Mouse (Mus musculus) 3134 (cell line): Measurements from ENCODE around the gene Camta2.

ENCODE experiments used
- DNase-seq: peaks from one replicate; pipeline ENCODE4 v3.0.0-alpha.2; 2011; ENCODE audit warnings: low spot score; ENCODE audit not compliant: insufficient read length; ENCODE audit errors: extremely low read depth

Gene Camta2

DNA sequence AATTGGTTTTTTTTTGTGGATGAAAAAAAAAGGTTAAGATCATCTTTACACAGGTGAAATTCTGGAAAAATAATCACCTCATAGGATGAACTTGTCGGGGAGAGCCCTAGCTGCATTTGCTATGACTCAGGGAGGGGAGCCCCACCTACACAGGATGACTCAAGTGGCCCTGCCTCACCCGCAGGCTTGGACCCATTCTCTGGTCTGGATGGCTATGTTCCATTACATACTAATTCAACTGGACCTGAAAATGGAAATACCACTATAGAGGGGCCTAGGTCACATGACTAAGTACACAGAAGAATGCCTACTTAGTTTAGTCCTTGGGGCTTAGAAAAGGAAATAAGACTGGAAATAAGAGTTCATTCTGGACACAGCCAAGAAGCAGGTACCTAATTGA is 36.5 kb downstream of the Camta2 start:
- peak; percentile 71 for DNase-seq

DNA sequence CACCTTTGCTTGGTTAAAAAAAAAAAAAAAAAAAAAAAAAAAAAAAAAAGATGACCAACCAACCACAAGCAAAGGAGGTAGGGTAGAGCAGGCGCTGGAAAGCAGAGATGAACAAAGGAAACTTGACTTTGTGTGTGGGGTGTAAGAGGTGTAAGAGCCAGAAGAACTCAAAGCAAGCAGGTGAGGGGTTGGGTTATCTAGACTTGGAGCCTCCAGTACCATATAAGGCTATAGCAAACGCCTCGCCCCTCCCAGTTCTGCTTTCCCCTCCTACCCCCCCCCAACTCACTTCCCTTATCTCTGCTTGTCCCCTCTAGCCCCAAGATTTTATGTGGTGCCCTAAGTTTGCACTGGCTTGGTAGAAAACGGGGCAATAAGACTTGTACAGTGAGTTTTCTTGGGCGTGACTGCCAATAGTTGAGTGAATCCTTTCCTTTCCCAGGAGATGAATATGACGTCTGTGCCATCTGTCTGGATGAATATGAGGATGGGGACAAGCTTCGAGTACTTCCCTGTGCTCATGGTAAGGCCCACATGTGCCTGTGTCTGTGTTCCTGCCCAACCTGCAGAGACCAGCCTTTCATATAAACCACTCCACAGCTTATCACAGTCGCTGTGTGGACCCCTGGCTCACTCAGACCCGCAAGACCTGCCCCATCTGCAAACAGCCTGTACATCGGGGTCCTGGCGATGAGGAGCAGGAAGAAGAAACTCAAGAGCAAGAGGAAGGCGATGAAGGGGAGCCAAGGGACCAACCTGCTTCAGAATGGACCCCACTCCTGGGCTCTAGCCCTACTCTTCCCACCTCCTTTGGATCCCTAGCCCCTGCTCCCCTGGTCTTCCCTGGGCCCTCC is 37.4 kb downstream of the Camta2 start:
- DNase-seq = no peak

DNA sequence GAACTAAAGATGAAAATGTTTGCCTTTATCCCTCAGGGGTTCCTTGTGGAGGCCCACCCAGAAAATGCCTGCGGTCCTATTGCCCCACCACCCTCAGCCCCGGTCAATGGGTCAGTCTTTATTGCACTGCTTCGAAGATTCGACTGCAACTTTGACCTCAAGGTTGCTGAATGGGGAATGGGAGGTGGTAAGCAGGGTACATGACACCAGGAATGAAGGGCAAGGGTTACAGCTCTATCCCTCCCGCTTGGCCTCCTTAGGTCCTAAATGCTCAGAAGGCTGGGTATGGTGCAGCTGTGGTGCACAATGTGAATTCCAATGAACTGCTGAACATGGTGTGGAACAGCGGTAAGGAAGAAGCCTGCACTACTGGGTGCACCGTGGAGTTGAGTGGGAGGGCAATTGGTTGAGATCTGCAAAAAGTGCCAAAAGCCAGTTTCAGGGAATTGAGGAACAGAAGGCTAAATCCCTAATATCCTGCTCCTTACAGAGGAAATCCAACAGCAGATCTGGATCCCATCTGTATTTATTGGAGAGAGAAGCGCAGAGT is 38.6 kb downstream of the Camta2 start:
- no peak for DNase-seq

DNA sequence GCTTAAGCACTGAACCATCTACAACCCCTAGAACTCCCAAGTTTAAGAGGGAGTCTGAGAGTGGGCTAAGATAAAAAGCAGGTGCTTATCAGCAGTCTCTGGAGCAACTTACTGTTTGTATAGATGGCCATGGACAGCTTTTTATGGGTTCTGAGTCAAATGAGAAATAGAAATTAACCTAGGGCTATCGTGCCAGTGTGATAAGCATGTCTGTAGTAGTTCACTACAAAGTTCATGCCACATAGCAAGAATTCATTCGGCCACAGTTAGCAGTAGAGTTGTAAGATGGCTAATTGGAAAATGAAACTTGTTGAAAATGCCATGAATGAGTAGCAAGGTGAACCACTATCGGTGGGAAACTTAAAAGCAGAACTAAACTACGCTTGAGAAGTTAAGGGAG is 39.4 kb downstream of the Camta2 start:
- DNase-seq = no peak

DNA sequence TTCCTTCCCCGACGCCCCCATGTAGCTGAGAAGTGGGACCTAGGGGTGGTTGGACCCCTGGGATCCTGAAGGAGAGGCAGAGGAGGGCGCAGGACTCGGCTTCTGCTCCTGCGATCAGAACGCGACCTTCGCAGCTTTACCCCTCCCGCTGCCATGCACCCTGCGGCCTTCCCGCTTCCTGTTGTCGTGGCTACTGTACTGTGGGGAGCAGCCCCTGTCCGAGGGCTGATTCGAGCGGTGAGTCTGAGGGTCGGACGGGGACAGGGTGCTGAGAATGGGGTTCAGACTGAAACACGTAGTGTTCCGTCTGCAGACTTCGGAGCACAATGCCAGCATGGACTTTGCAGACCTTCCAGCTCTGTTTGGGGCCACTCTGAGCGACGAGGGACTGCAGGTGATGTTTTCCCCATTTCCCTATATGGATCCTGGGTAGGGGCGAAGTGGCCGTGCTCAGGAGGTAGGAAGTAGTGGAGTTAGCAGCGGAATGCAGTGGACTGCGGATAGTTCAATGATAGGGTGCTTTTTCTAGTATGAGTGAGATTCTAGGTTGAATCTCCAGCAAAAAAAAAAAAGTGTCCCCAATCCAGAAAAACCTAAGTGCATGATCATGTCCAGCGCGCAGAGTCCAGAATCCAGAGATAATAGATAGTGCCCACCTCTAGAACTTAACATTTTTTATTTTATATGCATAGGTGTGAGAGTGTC is 40.0 kb downstream of the Camta2 start:
- peak; percentile 63 for DNase-seq

DNA sequence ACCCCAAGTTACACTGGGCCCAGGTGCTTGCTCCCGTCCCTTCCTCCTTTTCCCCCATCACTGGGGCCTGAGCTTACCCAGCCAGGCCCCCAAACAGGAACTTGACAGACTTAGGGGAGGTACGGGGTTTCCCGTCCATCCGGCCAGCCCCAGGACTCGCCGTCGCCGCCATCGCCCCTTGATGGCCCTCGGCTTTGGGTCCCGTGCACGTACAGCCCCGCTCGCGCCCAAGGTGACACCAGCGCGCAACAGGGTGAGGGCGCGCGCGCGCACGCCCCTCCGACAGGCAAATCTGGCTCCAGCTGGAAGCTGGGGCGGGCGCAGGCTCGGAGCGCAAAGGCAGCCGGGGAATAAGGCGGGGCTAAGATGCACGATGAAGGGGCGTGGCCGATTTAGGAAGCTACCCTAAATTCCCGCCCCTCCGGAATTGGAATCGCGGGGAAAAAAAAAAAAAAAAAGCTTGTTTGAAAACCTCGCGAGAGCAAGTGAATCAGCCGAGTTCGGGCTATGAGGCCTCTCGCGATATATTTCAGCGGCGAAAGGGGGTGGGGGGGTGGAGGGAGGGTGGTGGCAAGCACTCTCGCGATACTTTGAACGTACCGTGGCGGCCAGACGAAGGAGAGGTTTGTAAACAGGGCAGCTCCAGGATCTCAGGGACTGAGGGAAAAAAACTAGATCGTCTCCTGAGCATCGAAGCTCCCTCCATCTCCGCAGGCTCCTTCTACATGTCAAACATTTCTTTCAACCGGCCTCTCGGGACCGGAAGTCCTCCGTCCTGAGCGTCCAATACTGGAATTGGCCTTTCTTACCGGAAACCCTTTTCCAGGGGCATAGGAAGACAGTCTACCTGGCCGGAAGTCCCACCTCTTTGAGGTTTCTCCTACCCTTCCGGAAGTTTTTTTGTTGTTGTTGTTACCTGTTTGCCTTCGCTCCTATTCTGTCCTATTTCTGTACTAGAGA is 40.9 kb downstream of the Camta2 start, which contains the start of the genes Rnf167 and Slc25a11:
TSS of gene Rnf167 (plus strand) at position 545 of the 960 bp plus-strand sequence.
TSS of gene Slc25a11 (minus strand) at position 789 of the 960 bp plus-strand sequence.
- DNase-seq = peak; percentile 98

DNA sequence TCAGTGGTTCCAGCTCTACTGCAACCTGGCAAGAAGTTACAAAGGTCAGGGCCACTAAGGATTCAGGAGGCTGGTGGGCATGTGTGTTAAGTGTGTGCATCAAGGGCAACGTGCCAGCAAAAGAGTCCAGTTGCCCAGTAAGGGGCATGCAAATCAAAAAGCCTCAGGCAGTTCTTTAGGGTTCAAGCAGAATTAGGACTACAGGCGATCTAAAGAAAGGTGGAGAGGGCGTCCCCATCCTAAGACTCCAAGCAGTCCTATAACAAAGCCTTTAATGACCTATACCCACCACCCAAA is 41.7 kb downstream of the Camta2 start:
- DNase-seq = no peak

DNA sequence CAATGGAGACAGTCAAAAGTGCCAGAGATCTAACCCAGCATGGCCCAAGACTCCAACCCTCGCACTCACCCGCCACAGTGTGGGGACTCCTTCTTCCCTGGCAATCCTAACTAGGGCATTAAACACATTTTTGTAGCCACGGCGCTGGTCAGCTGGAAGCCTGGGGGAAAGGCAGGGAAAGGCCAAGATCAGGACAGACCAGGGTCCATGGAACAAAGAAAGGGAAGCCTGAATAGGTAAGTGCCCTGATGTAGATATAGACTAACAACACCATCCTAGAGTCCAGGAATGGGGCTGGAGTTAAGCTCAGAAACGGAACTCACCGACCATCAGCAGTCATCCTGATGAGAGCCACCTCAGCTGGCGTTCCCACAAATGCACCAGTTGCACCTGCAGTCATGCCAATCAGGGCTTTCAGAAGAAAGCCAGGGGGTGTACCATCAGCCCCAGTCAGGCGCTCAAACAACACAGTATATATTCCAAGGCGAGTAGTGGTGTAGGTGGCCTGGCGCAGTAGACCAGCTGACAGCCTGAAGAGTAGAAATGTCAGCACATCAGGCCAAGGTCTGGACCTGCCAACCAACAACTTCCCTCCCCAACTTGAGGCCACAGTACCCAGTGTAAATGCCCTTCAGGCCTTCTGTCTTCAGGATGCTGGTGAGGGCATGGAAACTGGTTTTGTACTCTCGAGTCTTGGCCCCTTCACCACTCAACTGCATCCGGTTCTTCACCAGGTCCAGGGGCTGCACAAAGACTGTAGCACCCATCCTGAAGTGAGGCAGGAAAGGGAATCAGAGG is 42.2 kb downstream of the Camta2 start:
- no peak for DNase-seq

DNA sequence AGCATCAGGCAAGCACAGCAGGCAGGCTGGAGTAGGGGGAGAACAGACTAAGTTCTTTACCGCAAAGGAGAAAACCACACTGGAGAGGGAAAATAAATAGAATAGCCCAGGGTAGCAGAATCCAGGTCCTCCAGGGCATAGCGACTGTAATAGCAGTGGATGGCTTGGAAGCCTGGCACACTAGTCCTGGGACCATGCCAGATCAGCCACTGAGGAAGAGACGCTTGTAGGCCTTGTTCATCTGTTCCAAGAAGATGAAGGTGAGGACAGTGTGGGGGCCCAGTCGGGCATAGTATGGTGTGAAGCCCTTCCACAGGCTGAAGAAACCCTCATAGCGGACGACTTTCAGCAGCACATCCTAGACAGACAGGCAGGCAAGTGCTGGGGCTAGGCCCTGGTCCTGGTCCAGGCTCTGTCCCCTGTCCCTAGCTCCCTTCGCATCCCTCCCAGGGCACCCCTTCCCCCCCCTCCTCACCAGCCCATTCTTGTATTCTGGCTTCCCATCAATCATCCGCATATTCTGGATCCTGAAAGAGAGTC is 43.3 kb downstream of the Camta2 start:
- no peak for DNase-seq

DNA sequence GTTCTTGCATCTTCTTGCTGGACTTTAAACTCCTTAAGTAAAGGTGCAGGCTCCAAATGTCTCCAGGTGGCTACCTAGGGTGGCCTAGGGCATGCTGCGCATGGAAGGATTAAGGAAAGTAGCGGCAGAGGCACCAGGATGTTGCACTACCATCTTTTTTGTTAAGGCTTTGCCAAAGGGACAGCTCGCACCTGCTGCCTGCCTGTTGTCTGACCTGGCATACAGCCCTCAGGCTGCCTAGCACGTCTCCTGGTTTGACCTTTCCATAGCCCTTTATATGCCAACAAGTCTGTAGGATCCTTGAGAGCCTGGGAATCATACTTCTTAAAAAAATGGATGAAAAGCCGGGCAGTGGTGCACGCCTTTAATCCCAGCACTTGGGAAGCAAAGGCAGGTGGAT is 44.9 kb downstream of the Camta2 start:
- DNase-seq = no peak

DNA sequence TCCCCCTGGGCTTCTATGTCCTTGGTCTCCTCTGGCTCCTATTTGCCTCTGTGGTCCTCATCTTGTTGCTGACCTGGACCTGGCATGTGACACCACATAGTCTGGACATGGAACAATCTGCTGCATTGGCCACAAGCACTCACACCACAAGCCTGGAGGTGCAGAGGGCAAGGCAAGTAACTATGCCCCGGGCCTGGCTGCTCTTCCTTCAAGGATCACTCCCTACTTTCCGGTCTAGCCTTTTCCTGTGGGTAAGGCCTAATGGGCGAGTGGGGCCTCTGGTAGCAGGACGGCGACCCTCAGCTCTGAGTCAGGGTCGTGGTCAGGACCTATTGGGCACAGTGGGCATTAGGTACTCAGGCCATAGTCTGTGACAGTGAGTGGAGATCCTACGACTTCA is 46.7 kb downstream of the Camta2 start:
- no peak for DNase-seq

DNA sequence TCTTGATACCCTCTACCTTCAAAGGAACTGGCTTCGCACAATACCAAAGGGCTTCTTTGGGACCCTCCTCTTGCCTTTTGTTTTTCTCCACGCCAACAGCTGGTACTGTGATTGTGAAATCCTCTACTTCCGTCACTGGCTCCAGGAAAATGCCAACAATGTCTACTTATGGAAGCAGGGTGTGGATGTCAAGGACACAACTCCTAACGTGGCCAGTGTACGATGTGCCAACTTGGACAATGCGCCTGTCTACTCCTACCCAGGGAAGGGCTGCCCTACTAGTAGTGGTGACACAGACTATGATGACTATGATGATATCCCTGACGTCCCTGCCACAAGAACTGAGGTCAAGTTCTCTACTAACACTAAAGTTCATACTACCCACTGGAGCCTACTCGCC is 47.9 kb downstream of the Camta2 start:
- no peak for DNase-seq

DNA sequence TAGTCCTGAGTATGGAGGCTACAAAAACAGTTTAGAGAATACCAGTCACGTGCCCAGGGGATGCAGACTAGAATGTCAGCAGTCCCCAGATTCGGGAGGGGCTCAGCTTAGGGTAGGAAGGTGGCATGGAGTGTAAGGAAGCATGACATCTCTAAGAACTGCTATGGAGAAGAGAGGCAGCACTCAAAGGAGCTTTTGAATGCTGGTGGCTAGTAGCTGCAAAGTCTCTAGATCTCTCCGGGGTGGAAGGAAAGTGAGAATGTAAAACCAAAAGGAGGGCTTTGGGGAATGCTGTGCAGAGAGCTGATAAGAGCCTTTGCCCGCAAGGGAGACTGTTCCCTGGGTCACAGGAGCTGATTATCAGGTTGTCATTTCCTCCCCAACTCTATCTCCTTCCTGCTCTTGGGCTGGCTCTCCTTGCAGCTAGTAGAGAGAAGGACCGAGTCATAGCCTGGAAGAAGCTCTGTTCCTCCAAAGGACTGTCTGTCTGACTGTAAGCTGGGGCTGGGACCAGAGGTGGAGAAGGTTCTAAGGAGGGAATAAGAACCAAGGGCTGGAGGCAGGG is 49.1 kb downstream of the Camta2 start, which contains the start of gene Gp1ba:
TSS of gene Gp1ba (plus strand) at position 409 of the 565 bp plus-strand sequence.
- no peak for DNase-seq

DNA sequence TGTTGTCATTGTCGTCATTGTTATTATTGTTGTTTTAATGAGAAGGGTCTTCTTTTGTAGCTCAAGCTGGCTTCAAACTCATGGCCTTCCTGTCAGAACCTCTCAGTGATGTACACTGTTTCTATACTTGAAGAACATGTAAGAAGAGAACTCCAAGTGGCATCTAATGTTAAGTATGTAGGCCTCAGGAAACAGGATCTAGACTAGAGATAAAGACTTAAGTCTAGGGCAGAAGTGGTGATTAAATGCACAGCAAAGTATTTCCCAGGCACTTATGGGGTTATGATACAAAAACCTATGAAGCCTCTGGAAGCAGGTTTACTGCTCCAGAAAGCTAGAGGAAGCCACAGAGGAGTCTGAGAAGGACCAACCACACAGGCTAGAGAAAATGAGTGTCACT is 49.6 kb downstream of the Camta2 start:
- DNase-seq = no peak

DNA sequence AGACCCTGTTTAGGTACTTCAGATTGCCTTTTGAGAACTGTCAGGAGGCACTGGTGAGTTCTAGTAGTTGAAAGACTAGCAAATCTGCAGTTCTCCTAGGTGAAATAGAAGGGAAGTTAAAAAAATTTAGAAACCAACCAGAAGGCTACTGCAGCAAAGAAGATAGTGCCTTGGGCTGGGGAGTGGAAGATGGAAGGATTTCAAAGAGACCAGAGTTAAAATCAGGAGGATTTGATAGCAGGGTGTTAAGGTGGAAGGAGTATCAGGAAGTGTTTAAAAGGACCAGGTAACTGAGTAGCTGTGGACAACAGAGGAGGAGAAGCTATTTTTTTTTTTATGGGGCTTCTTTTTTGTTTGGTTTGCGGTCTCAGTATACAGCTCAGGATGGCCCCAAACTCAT is 50.1 kb downstream of the Camta2 start:
- DNase-seq = no peak

DNA sequence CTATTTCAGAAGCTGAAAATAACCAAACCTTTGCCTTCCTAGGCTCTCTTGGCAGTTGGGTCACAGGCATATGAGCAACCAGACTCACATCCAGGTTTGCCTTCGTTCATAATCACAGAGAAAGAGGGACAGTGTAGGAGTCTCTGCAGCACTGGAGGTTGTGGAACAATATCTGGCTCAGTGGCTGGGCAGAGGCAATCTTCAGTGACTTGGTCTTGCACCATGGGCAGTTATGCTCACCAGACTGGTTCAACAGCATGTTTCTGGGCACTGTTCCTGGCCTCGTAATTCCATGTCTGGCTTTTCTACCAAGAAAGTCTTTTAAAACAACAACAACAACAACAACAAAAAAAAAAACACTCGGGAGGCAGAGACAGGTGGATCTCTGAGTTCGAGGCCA is 52.3 kb downstream of the Camta2 start:
- no peak for DNase-seq

DNA sequence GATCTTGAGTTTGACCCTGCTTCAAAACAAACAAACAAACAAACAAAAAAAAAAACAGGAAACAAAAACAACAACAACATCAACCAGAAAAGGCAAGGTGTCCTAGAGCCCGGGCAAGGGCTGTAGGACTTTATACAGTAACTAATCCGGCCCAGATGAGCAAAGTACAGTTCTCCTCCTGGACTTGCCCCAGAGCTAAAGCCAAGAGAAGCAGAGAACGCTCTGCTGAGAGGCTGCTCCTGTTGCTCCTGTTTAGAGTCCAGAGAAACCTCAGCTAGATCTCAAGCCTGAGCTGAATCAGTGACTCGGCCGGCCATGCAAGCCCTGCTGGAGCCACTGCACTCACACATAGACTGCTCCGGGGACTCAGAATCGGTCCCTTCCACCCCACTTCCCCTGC is 57.8 kb downstream of the Camta2 start:
- DNase-seq = no peak

DNA sequence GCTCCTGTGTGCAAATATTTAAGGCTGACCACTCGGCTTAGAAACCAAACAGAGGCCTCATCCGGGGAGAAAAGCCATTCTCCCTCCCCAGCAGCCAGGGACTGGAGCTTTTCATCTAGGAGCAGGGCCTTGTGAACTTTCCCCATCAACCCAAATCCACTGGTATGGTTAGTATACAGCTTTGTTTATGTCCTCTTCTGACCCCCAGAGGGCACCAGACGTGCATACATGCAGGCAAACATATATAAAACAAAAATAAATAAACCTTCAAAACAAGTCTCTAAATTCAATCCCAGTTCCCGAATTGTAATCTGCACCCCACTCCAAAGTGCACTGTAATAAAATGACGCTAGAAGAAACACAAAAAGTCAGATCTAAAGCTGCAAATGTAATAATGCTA is 58.3 kb downstream of the Camta2 start:
- DNase-seq = no peak

DNA sequence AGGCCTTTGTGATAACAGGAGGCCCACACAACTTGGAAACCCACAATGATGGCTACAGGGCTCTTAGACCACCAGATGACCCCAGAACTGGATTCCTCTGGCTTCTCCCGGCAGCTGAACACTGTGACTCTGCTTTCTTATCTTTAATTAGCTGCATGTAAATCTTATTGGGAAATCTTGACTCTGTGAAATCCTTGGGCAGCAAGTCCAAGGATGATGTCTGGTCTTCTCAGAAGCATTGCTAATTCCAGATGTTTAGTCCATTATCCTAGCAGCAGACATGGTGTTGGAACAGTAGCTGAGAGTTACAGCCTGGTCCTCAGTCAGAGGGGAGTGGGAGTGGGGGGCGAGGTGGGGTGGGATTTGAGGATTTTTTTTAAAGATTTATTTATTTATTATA is 59.5 kb downstream of the Camta2 start:
- no peak for DNase-seq
